Comparison of ENCODE assay signal across 10 mouse cellular contexts in genomic region chr2:179837186-179837585, GRCm38 (mm10).
DNase-seq lines count a peak whose midpoint lies in the region; ATAC-seq and TF ChIP-seq lines count a peak whose summit lies in the region.
"Had no signal": no experiment of that assay in that cellular context is flagged by ENCODE, and none has a peak within 500 bp of the region (broad histone marks: within the 10 kb centered on the region; RNA-seq: fewer than 3 reads in every experiment).

No protein-coding gene starts in this region.

- peaks cover 8% of the 10 kb centered on the region for H3K4me1 ChIP-seq in midbrain, embryonic 14.5 days (ENCODE audit: control insufficient read depth, insufficient read depth, low read length)
- H3K4me1 ChIP-seq: heart, embryonic 13.5 days had no signal

- TF ChIP-seq POLR2A in brain, embryonic 14.5 days (IDR thresholded peaks at IDR 0.05; ENCODE audit: borderline replicate concordance, extremely low read depth, insufficient read depth, insufficient read length, poor library complexity, severe bottlenecking) = no peak

- H3K27ac ChIP-seq in midbrain, embryonic 14.5 days (replicated peaks; ENCODE audit: low read depth, low read length) = peak overlapping the region; percentile 37; the same call in 1 of the 2 replicates
- H3K27ac ChIP-seq: heart, embryonic 13.5 days had no signal

- H3K9ac ChIP-seq in midbrain, embryonic 14.5 days (replicated peaks; ENCODE audit: low read length) = no peak overlapping the region
- H3K9ac ChIP-seq: heart, embryonic 13.5 days had no signal

- intact Hi-C loops in gastrocnemius, postnatal 36 days (cut with DNase I) = no loop called here

- ATAC-seq in midbrain, embryonic 14.5 days (ENCODE audit: low FRiP score, low TSS enrichment) = no peak
- ATAC-seq: intestine, embryonic 16.5 days had no signal

- no peak for TF ChIP-seq CTCF in brain, embryonic 14.5 days (IDR thresholded peaks at IDR 0.05; ENCODE audit: borderline replicate concordance, extremely low read depth, insufficient read depth, insufficient read length)

- 70% methylated on average over 10 of the region's 10 CpGs for WGBS in midbrain, embryonic 14.5 days

- no peaks in the 10 kb centered on the region for H3K9me3 ChIP-seq in midbrain, embryonic 14.5 days (ENCODE audit: control insufficient read depth, low read length)
- H3K9me3 ChIP-seq: heart, embryonic 13.5 days had no signal

- H3K4me3 ChIP-seq in midbrain, embryonic 14.5 days (replicated peaks; ENCODE audit: low read depth, low read length) = no peak overlapping the region
- H3K4me3 ChIP-seq: heart, embryonic 13.5 days had no signal

- H3K27me3 ChIP-seq in midbrain, embryonic 14.5 days (ENCODE audit: control insufficient read depth, insufficient read depth, low read length) = no peaks in the 10 kb centered on the region

- H3K4me2 ChIP-seq in midbrain, embryonic 14.5 days (ENCODE audit: low read length) = no peak overlapping the region
- H3K4me2 ChIP-seq: heart, embryonic 13.5 days had no signal

- peak; percentile 36 for DNase-seq in layer of hippocampus, adult 9-11 months
- no peak for DNase-seq in layer of hippocampus, postnatal 25 days (ENCODE audit: extremely low spot score in 1 of 2, low spot score in 1 of 2)
- peak; percentile 61 for DNase-seq in brain, embryonic 14.5 days (ENCODE audit: low read depth)
- peak; percentile 58 to 72 for DNase-seq in frontal cortex, postnatal 36 days (ENCODE audit: low spot score in 2 of 2)
- peak; percentile 47 for DNase-seq in midbrain, embryonic 14.5 days
- no peak for DNase-seq in gastrocnemius, postnatal 36 days
- DNase-seq in cerebellum, adult 11 months = no peak
- DNase-seq: lung, adult 2 months had no signal

- no peaks in the 10 kb centered on the region for H3K36me3 ChIP-seq in midbrain, embryonic 14.5 days (ENCODE audit: control insufficient read depth, insufficient read depth, low read length)
- H3K36me3 ChIP-seq: heart, embryonic 13.5 days had no signal

Comparison
In these comparisons a context has a peak if more than half of its experiments do, and no peak if none do; other contexts are left out.
1. DNase-seq: peak in layer of hippocampus, adult 9-11 months (single experiment), brain, embryonic 14.5 days (single experiment), frontal cortex, postnatal 36 days (2 of 2) and midbrain, embryonic 14.5 days (single experiment); none in layer of hippocampus, postnatal 25 days (0 of 2), gastrocnemius, postnatal 36 days (0 of 2) and cerebellum, adult 11 months (single experiment).